Mouse (Mus musculus) myocyte (in vitro differentiated cells): Measurements from ENCODE around the gene Lypd6b. TPM values are rescaled to one million over a fixed set of nuclear protein-coding genes. Genes with fewer than 3 reads are reported as not detected.

Experiments used
- H3K27me3 ChIP-seq: one replicate; pipeline ENCODE4 v1.6.1; 2011; ENCODE audit not compliant: control insufficient read depth, insufficient read depth, insufficient read length
- H3K36me3 ChIP-seq: one replicate; pipeline ENCODE4 v1.6.1; 2011; ENCODE audit not compliant: control insufficient read depth, insufficient read depth
- H3K4me2 ChIP-seq: one replicate; pipeline ENCODE4 v1.6.1; 2011; ENCODE audit warnings: low read depth, control low read depth
- H3K4me3 ChIP-seq: one replicate; pipeline ENCODE4 v1.5.1; 2011; ENCODE audit warnings: mild to moderate bottlenecking, control low read depth, moderate library complexity
- H3K79me2 ChIP-seq: one replicate; pipeline ENCODE4 v1.6.1; 2011; ENCODE audit not compliant: control insufficient read depth, insufficient read depth
- H3ac ChIP-seq: one replicate; pipeline ENCODE4 v1.6.1; 2011; ENCODE audit not compliant: control insufficient read depth, insufficient read length
- CEBPB ChIP-seq: IDR thresholded peaks from 2 replicates; pipeline ENCODE4 v1.6.1; 2011; ENCODE audit warnings: mild to moderate bottlenecking, moderate library complexity; ENCODE audit not compliant: poor library complexity, insufficient read depth, severe bottlenecking
- E2F4 ChIP-seq: IDR thresholded peaks from one replicate; pipeline ENCODE4 v1.6.1; 2011; ENCODE audit warnings: mild to moderate bottlenecking, control low read depth, moderate library complexity; ENCODE audit not compliant: insufficient read depth
- MAX ChIP-seq: IDR thresholded peaks from one replicate; pipeline ENCODE4 v1.6.1; 2011; ENCODE audit warnings: low read depth, mild to moderate bottlenecking, control low read depth
- MYOD1 ChIP-seq, 3 experiments: IDR thresholded peaks; one replicate each; pipeline ENCODE4 v1.6.1; 2011; ENCODE audit warnings: control low read depth in 2 of 3, low read depth in 2 of 3, mild to moderate bottlenecking in 2 of 3, moderate library complexity in 1 of 3; ENCODE audit not compliant: insufficient read length in 2 of 3, control insufficient read depth in 1 of 3
- MYOG ChIP-seq, 3 experiments: IDR thresholded peaks; one replicate each; pipeline ENCODE4 v1.6.1; 2011; ENCODE audit warnings: control low read depth in 2 of 3, low read depth in 2 of 3, mild to moderate bottlenecking in 2 of 3; ENCODE audit not compliant: insufficient read length in 2 of 3, control insufficient read depth in 1 of 3, insufficient read depth in 1 of 3
- POLR2A ChIP-seq: IDR thresholded peaks from one replicate; pipeline ENCODE4 v1.6.1; 2011; ENCODE audit warnings: low read depth, mild to moderate bottlenecking, control low read depth, moderate library complexity; ENCODE audit not compliant: insufficient read length
- POLR2AphosphoS2 ChIP-seq: IDR thresholded peaks from one replicate; pipeline ENCODE4 v1.6.1; 2011; ENCODE audit warnings: low read depth, control low read depth; ENCODE audit not compliant: insufficient read length
- REST ChIP-seq: IDR thresholded peaks from one replicate; pipeline ENCODE4 v1.6.1; 2011; ENCODE audit warnings: mild to moderate bottlenecking, control low read depth, moderate library complexity; ENCODE audit not compliant: insufficient read depth, insufficient read length
- SRF ChIP-seq: IDR thresholded peaks from one replicate; pipeline ENCODE4 v1.6.1; 2011; ENCODE audit warnings: low read depth; ENCODE audit not compliant: control insufficient read depth, insufficient read length
- TCF12 ChIP-seq: IDR thresholded peaks from one replicate; pipeline ENCODE4 v1.6.1; 2011; ENCODE audit warnings: mild to moderate bottlenecking, control low read depth; ENCODE audit not compliant: poor library complexity, insufficient read depth, severe bottlenecking
- TCF3 ChIP-seq: IDR thresholded peaks from one replicate; pipeline ENCODE4 v1.6.1; 2011; ENCODE audit warnings: low read depth, control low read depth; ENCODE audit not compliant: insufficient read length
- USF1 ChIP-seq: IDR thresholded peaks from one replicate; pipeline ENCODE4 v1.6.1; 2011; ENCODE audit warnings: low read depth, mild to moderate bottlenecking, control low read depth, moderate library complexity
- polyA plus RNA-seq: library from polyadenylated mRNA; unstranded; fragments of >200 nt; fragmentation: generic; extraction: Trizol; gene quantifications from one replicate; pipeline ENCODE4 v1.2.1, GENCODE M21; 2012; ENCODE audit warnings: missing spikeins

Gene Lypd6b
- polyA plus RNA-seq, 1 experiment, result 0.35 TPM

DNA sequence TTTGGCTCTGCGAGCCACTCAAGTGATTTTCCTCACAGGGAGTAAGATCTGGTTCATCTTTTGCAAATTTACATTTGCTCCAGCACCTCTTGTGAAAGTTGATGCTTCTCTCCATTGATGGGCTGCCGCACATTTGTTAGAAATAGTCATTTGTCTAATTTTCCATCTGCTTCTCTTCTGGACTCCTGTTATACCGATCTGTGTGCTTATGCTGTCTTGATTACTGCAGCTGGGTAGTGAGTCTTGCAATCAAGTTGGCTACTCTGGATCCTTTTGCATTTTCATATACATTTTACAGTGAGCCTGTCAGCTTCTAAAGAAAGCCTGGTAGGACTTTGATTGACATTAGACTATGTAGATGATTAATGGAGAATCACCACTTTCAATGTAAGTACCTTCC, 59.4 kb downstream of the Lypd6b start:
- Histone ChIP-seq H3K27me3 (no peaks in the 10 kb centered on the region), H3K36me3 (no peaks in the 10 kb centered on the region), H3K4me2 (no peak overlapping the region), H3ac (no peak overlapping the region), H3K4me3 (no peak overlapping the region), H3K79me2 (no peaks in the 10 kb centered on the region)
- TF ChIP-seq MYOD1 (IDR thresholded peaks at IDR 0.05; ENCODE audit: control insufficient read depth in 1 of 3, insufficient read length in 2 of 3, low read depth in 2 of 3) (no peak), USF1 (no peak), MYOG (IDR thresholded peaks at IDR 0.05; ENCODE audit: control insufficient read depth in 1 of 3, insufficient read depth in 1 of 3, insufficient read length in 2 of 3, low read depth in 2 of 3) (no peak), POLR2A (no peak), REST (no peak), SRF (no peak), MAX (no peak), CEBPB (no peak)

DNA sequence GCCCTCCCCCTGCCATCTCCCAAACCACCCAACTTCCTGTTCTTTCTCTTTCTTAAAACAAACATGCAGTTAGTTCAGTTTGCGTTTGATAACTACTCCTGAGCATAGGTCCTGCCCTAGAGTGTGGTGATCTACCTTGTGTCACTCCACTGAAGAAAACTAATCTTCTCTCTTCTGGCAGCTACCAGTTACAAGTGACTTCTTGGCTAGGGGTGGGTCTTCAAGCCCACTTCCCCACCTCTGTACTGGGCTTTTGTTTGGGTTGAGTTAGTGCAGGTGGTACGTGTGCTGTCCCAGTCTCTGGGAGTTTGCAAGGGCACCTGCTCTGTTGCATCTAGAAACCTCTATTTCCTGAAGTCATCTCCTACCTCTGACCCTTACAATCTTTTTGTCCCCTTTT, 60.3 kb downstream of the Lypd6b start:
- H3ac ChIP-seq, result no peak overlapping the region
- no peaks in the 10 kb centered on the region for H3K27me3 ChIP-seq
- H3K79me2 ChIP-seq, result no peaks in the 10 kb centered on the region
- TF ChIP-seq POLR2A (no peak), MAX (no peak), SRF (no peak), POLR2AphosphoS2 (no peak)
- H3K4me2 ChIP-seq, result no peak overlapping the region
- H3K36me3 ChIP-seq, result no peaks in the 10 kb centered on the region
- H3K4me3 ChIP-seq, result no peak overlapping the region

DNA sequence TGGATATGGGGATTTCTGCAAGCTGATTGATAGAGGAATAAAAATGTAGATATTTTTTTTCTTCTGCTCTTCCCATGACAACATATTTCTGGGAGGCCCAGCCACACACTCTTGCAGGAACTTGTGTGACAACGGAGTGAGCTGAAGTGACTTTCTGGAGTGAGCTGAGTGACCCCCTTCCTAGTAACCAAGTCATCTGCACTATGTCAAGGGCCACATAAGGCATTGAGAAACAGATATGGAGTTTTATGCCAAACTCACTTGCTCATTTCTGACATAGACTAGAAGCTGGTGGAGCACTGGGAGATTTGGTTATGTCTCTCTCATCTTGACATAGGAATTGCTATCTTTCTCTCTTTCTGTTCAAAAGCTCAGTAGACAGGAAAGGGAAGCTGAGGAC, 62.3 kb downstream of the Lypd6b start:
- Histone ChIP-seq H3K79me2 (no peaks in the 10 kb centered on the region), H3K4me3 (no peak overlapping the region), H3K36me3 (no peaks in the 10 kb centered on the region), H3K27me3 (no peaks in the 10 kb centered on the region), H3ac (no peak overlapping the region), H3K4me2 (no peak overlapping the region)
- TF ChIP-seq TCF12 (no peak), MYOD1 (IDR thresholded peaks at IDR 0.05; ENCODE audit: control insufficient read depth in 1 of 3, insufficient read length in 2 of 3, low read depth in 2 of 3) (no peak), MYOG (IDR thresholded peaks at IDR 0.05; ENCODE audit: control insufficient read depth in 1 of 3, insufficient read depth in 1 of 3, insufficient read length in 2 of 3, low read depth in 2 of 3) (no peak), USF1 (no peak), REST (no peak), CEBPB (no peak), POLR2AphosphoS2 (no peak)

DNA sequence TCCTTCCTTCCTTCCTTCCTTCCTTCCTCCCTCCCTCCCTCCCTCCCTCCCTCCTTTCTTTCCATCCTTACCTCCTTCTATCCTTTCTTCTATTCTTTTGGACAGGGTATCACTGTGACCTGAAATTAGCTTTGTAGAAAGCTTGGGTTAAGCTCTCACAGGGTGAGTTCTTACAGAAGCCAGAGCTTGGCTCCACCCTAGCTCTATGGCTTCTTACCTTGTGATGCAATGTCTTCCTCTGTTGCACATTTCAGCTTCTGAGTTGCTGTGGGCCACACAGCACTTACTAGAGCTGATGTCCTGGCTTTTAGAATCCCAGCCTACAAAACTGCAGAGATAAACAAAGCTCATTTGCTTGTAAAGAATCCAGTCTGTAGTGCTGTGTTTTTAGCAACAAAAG, 64.5 kb downstream of the Lypd6b start:
- no peaks in the 10 kb centered on the region for H3K79me2 ChIP-seq
- no peak overlapping the region for H3K4me2 ChIP-seq
- H3K36me3 ChIP-seq, result no peaks in the 10 kb centered on the region
- H3K4me3 ChIP-seq, result no peak overlapping the region
- H3ac ChIP-seq, result no peak overlapping the region
- TF ChIP-seq USF1 (no peak), CEBPB (peak; percentile 55; the same call in 1 of the 2 replicates)
- H3K27me3 ChIP-seq, result no peaks in the 10 kb centered on the region

DNA sequence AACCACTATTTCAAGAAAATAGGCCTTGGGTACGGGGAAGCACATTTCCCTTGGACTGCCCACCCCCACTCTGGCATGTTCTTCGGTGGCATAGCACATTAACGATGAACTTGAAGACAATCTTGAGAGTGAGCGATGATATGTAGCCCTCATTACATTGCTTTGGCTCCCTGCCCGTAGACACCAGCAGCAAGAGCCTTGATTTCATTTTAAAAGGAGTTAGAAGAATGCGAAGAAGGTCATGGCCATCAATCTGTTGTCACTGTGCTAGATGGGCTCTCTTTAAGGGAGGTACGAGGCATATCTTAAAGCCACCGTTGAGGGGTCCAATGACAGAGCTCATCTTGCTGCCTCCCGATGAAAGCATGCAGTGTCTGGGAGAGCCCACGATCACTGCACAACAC, 68.7 kb downstream of the Lypd6b start:
- Histone ChIP-seq H3K79me2 (no peaks in the 10 kb centered on the region), H3K4me2 (no peak overlapping the region), H3K36me3 (no peaks in the 10 kb centered on the region), H3ac (no peak overlapping the region), H3K4me3 (no peak overlapping the region), H3K27me3 (no peaks in the 10 kb centered on the region)
- no peak for TF ChIP-seq POLR2AphosphoS2
- no peak for TF ChIP-seq USF1
- no peak for TF ChIP-seq MYOD1 (IDR thresholded peaks at IDR 0.05; ENCODE audit: control insufficient read depth in 1 of 3, insufficient read length in 2 of 3, low read depth in 2 of 3)
- TF ChIP-seq REST, result no peak
- no peak for TF ChIP-seq MAX
- no peak for TF ChIP-seq E2F4
- no peak for TF ChIP-seq TCF12
- TF ChIP-seq SRF, result no peak
- TF ChIP-seq CEBPB, result no peak

DNA sequence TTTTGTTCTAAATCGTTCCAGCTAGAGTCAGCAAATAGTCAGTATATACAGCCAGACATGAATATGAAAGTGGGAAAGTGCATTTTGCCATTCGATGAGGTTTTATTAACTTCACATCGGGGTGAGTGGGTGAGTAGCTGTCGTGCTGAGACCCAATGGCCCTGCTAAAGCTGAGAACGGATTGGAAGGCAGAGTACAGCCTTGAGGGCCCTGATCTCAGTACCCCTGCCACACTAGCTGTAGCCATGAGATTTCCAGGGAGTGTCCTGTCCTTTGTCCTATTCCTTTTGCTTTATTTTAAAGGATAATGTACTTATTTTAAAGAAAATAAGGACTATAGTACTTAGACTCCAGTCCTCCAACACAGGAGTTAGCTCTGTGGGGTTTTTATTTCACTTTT, 69.1 kb downstream of the Lypd6b start:
- no peaks in the 10 kb centered on the region for H3K79me2 ChIP-seq
- H3K4me2 ChIP-seq, result no peak overlapping the region
- H3ac ChIP-seq, result no peak overlapping the region
- TF ChIP-seq MYOD1 (IDR thresholded peaks at IDR 0.05; ENCODE audit: control insufficient read depth in 1 of 3, insufficient read length in 2 of 3, low read depth in 2 of 3) (no peak), POLR2A (no peak), CEBPB (no peak), TCF3 (no peak), MAX (no peak), MYOG (IDR thresholded peaks at IDR 0.05; ENCODE audit: control insufficient read depth in 1 of 3, insufficient read depth in 1 of 3, insufficient read length in 2 of 3, low read depth in 2 of 3) (no peak), USF1 (no peak), SRF (no peak), TCF12 (no peak), POLR2AphosphoS2 (no peak), E2F4 (no peak), REST (no peak)
- no peaks in the 10 kb centered on the region for H3K27me3 ChIP-seq
- no peaks in the 10 kb centered on the region for H3K36me3 ChIP-seq
- no peak overlapping the region for H3K4me3 ChIP-seq
